Mouse (Mus musculus): ENCODE results near the gene Gfpt2. TPM values are rescaled to one million over a fixed set of nuclear protein-coding genes. Genes with fewer than 3 reads are reported as not detected.

The Gfpt2 gene
- polyA plus RNA-seq, 2 experiments, result 24.8 to 27.4 TPM

DNA sequence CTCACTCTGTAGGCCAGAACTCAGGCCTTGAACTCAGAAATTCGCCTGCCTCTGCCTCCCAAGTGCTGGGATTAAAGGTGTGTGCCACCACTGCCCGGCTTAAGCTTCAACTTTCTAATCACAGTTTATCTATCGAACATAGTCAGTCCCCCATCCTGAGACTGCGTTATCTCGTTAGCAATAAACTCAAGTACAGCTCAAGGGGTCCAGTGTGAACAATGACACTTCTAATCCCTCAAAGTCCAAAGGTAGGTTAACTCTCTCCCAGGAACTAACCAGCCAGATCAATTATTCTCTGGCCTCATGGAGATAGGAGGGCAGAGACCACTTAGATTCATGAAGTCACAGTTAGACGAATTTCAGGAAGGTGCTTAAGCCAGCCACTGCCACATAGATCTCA, 40.3 kb downstream of the Gfpt2 start:
- no peak for TF ChIP-seq POLR2A (IDR thresholded peaks at IDR 0.05; ENCODE audit: borderline replicate concordance, extremely low read depth, insufficient read depth, insufficient read length)
- Histone ChIP-seq H3K36me3 (ENCODE audit: control insufficient read depth, insufficient read depth, low read length) (peaks cover 87% of the 10 kb centered on the region), H3K9ac (ENCODE audit: low read depth, low read length, severe bottlenecking) (no peak overlapping the region), H3K4me2 (replicated peaks; ENCODE audit: low read depth, low read length, severe bottlenecking) (no peak overlapping the region), H3K9me3 (ENCODE audit: control insufficient read depth, low read length) (no peaks in the 10 kb centered on the region), H3K27ac (replicated peaks; ENCODE audit: low read depth, low read length) (no peak overlapping the region), H3K4me1 (ENCODE audit: control insufficient read depth, insufficient read depth, low read length) (no peaks in the 10 kb centered on the region), H3K4me3 (replicated peaks; ENCODE audit: low read length) (no peak overlapping the region), H3K27me3 (ENCODE audit: control insufficient read depth, insufficient read depth, low read length) (no peaks in the 10 kb centered on the region)
- DNase-seq (ENCODE audit: low spot score) (no peak), ATAC-seq (ENCODE audit: low FRiP score, low read depth) (no peak)
- WGBS, result 89% methylated on average over 6 of the region's 6 CpGs

DNA sequence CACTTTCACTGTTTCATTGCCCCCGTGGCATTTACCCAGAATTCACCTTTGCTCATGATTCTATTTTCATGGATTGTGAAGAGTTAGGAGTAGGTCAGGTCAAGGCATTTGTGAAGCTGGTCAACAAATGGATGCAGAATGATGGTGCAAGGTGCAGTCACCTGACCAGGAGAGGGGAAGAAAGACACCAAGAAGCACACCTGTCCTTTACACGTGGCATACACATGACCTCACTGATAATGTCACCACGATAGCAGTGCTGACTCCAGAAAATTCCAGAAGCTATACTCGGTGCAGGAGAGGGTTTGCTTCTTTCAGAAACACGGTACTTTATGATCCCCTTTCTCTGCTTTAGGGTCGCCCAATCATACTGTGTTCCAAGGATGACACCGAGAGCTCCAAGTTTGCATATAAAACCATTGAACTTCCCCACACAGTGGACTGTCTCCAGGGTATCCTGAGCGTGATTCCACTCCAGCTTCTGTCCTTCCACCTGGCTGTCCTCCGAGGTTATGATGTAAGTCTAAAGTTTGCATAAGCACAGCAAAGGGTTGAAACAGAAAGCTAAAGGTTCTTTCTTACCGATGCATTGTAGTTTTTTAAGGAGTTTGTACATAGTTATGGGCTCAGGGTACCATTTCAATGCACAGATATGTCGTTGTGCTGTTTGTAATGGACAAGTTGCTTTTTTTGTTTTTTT, 41.4 kb downstream of the Gfpt2 start:
- Histone ChIP-seq H3K4me1 (ENCODE audit: control insufficient read depth, insufficient read depth, low read length) (no peaks in the 10 kb centered on the region), H3K4me2 (replicated peaks; ENCODE audit: low read depth, low read length, severe bottlenecking) (no peak overlapping the region), H3K9me3 (ENCODE audit: control insufficient read depth, low read length) (no peaks in the 10 kb centered on the region), H3K4me3 (replicated peaks; ENCODE audit: low read length) (no peak overlapping the region), H3K27me3 (ENCODE audit: control insufficient read depth, insufficient read depth, low read length) (no peaks in the 10 kb centered on the region), H3K36me3 (ENCODE audit: control insufficient read depth, insufficient read depth, low read length) (peaks cover 76% of the 10 kb centered on the region), H3K9ac (ENCODE audit: low read depth, low read length, severe bottlenecking) (no peak overlapping the region), H3K27ac (replicated peaks; ENCODE audit: low read depth, low read length) (no peak overlapping the region)
- no peak for ATAC-seq (ENCODE audit: low FRiP score, low read depth)
- TF ChIP-seq POLR2A (IDR thresholded peaks at IDR 0.05; ENCODE audit: borderline replicate concordance, extremely low read depth, insufficient read depth, insufficient read length), result no peak
- 92% methylated on average over 11 of the region's 11 CpGs for WGBS
- no peak for DNase-seq (ENCODE audit: low spot score)

DNA sequence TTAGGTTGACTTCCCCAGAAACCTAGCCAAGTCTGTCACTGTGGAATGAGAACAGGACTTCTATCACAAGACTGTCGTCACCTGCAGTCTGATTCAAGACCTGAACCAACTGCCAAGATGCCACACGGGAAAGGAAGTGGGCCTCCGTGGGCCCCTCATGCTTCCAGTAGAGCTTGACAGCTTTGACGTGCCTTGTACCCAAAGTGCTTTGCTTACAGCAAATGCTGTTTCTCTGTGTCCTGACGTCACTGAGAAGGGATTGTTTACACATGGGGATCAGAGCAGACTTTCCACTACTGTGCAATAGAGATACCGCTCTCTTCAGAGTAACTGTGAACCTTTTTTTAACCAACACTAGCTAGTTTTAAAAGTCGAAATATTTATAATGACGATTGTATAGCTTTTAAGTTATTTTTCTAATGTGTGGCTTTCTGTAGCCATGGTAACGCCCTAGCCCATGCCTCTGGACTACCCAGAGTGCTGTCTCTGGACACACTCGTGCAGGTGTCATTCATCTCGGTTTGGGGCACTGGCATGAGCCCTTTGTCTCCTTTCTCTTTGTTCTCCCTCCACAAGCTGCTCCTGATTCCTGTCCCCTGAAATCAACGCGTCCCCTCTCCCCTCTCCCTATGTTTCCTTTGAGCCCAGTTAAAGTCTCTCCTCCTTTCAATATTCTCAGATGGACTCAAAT, 43.9 kb downstream of the Gfpt2 start:
- H3K9me3 ChIP-seq (ENCODE audit: control insufficient read depth, low read length), result no peaks in the 10 kb centered on the region
- no peak overlapping the region for H3K4me3 ChIP-seq (replicated peaks; ENCODE audit: low read length)
- ATAC-seq (ENCODE audit: low FRiP score, low read depth) (no peak), DNase-seq (ENCODE audit: low spot score) (no peak)
- peaks cover 55% of the 10 kb centered on the region for H3K36me3 ChIP-seq (ENCODE audit: control insufficient read depth, insufficient read depth, low read length)
- no peaks in the 10 kb centered on the region for H3K4me1 ChIP-seq (ENCODE audit: control insufficient read depth, insufficient read depth, low read length)
- 75% methylated on average over 13 of the region's 13 CpGs for WGBS
- no peak overlapping the region for H3K27ac ChIP-seq (replicated peaks; ENCODE audit: low read depth, low read length)
- H3K27me3 ChIP-seq (ENCODE audit: control insufficient read depth, insufficient read depth, low read length), result no peaks in the 10 kb centered on the region
- TF ChIP-seq POLR2A (IDR thresholded peaks at IDR 0.05; ENCODE audit: borderline replicate concordance, extremely low read depth, insufficient read depth, insufficient read length), result no peak
- H3K9ac ChIP-seq (ENCODE audit: low read depth, low read length, severe bottlenecking), result no peak overlapping the region
- H3K4me2 ChIP-seq (replicated peaks; ENCODE audit: low read depth, low read length, severe bottlenecking), result no peak overlapping the region

DNA sequence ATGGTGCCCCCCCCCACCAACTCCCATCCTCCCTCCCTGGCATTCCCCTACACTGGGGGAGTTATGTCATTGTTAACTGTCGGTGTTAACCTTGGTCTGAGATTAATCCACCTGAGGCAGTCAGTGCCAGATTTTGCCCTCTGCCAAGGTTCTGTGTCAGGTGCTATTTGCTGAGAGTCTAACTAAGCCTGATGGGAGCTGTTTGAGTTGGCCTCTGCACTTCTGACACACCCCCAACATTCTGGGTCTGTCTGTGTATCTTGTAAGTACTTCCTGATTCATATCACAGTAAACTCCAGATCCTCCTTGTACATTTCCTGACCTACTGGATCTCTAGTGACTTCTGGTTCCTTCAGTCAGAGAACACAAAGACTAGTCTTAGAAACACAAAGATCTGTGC, 46.7 kb downstream of the Gfpt2 start:
- Histone ChIP-seq H3K9ac (ENCODE audit: low read depth, low read length, severe bottlenecking) (no peak overlapping the region), H3K4me3 (replicated peaks; ENCODE audit: low read length) (no peak overlapping the region), H3K9me3 (ENCODE audit: control insufficient read depth, low read length) (no peaks in the 10 kb centered on the region), H3K27me3 (ENCODE audit: control insufficient read depth, insufficient read depth, low read length) (no peaks in the 10 kb centered on the region), H3K27ac (replicated peaks; ENCODE audit: low read depth, low read length) (no peak overlapping the region), H3K4me1 (ENCODE audit: control insufficient read depth, insufficient read depth, low read length) (no peaks in the 10 kb centered on the region), H3K4me2 (replicated peaks; ENCODE audit: low read depth, low read length, severe bottlenecking) (no peak overlapping the region), H3K36me3 (ENCODE audit: control insufficient read depth, insufficient read depth, low read length) (peaks cover 27% of the 10 kb centered on the region)
- TF ChIP-seq POLR2A (IDR thresholded peaks at IDR 0.05; ENCODE audit: borderline replicate concordance, extremely low read depth, insufficient read depth, insufficient read length), result no peak
- WGBS, result 53% methylated on average over 1 of the region's 1 CpGs
- DNase-seq (ENCODE audit: low spot score), result no peak
- ATAC-seq (ENCODE audit: low FRiP score, low read depth), result no peak

DNA sequence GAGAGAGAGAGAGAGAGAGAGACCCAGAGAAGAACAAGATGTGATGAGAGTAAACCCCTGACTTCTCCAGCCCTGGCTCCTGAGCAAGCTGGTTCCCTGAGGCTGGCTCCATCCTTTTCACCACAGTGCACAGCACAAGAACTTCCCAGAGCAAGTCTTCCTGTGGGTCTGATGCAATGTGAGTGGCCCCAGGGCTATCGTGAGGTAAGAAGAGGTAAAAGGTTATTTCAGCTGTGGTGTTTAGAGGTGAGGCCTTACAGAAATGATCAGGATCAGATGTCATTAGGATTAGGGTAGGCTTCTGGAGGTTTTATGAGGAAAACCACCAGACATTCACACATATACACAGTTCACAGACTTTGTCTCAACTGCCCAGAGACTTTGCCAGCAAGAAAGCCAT, 47.9 kb downstream of the Gfpt2 start:
- 19% methylated on average over 1 of the region's 1 CpGs for WGBS
- H3K9me3 ChIP-seq (ENCODE audit: control insufficient read depth, low read length), result no peaks in the 10 kb centered on the region
- H3K4me3 ChIP-seq (replicated peaks; ENCODE audit: low read length), result no peak overlapping the region
- no peak overlapping the region for H3K27ac ChIP-seq (replicated peaks; ENCODE audit: low read depth, low read length)
- peaks cover 17% of the 10 kb centered on the region for H3K36me3 ChIP-seq (ENCODE audit: control insufficient read depth, insufficient read depth, low read length)
- H3K9ac ChIP-seq (ENCODE audit: low read depth, low read length, severe bottlenecking), result no peak overlapping the region
- DNase-seq (ENCODE audit: low spot score), result no peak
- ATAC-seq (ENCODE audit: low FRiP score, low read depth), result no peak
- no peaks in the 10 kb centered on the region for H3K27me3 ChIP-seq (ENCODE audit: control insufficient read depth, insufficient read depth, low read length)
- H3K4me1 ChIP-seq (ENCODE audit: control insufficient read depth, insufficient read depth, low read length), result no peaks in the 10 kb centered on the region
- no peak for TF ChIP-seq POLR2A (IDR thresholded peaks at IDR 0.05; ENCODE audit: borderline replicate concordance, extremely low read depth, insufficient read depth, insufficient read length)
- H3K4me2 ChIP-seq (replicated peaks; ENCODE audit: low read depth, low read length, severe bottlenecking), result no peak overlapping the region
